Comparison of ENCODE assay signal across 19 mouse cellular contexts in genomic region chr11:19929087-19929865, GRCm38 (mm10). TPM values are rescaled to one million over a fixed set of nuclear protein-coding genes. Genes with fewer than 3 reads are reported as not detected.
A peak's percentile ranks its signal among the peaks of the same experiment; 100 is the strongest.
DNase-seq lines count a peak whose midpoint lies in the region; ATAC-seq and TF ChIP-seq lines count a peak whose summit lies in the region.
"Had no signal": no experiment of that assay in that cellular context is flagged by ENCODE, and none has a peak within 500 bp of the region (broad histone marks: within the 10 kb centered on the region; RNA-seq: fewer than 3 reads in every experiment).

No protein-coding gene starts in this region.

- no peaks in the 10 kb centered on the region for H3K9me3 ChIP-seq in forebrain, embryonic 13.5 days (replicated peaks)
- no peaks in the 10 kb centered on the region for H3K9me3 ChIP-seq in forebrain, embryonic 16.5 days (ENCODE audit: control insufficient read depth, low read length)
- H3K9me3 ChIP-seq: embryonic facial prominence, embryonic 12.5 days; limb, embryonic 15.5 days; neural tube, embryonic 15.5 days had no signal

- H3K79me2 ChIP-seq in macrophage (ENCODE audit: inconsistent target), result peaks cover 80% of the 10 kb centered on the region

- H3K9ac ChIP-seq in forebrain, embryonic 13.5 days, result peak overlapping the region; percentile 4; the same call in 1 of the 2 replicates
- H3K9ac ChIP-seq in forebrain, embryonic 16.5 days (replicated peaks; ENCODE audit: low read depth, low read length), result no peak overlapping the region
- H3K9ac ChIP-seq: embryonic facial prominence, embryonic 12.5 days; forebrain, postnatal 0 days; limb, embryonic 15.5 days; neural tube, embryonic 15.5 days had no signal

- TF ChIP-seq CTCF in bone marrow macrophage, adult 2 months (IDR thresholded peaks at IDR 0.05; ENCODE audit: low read depth, low read length), result no peak

- H3K4me3 ChIP-seq in forebrain, embryonic 13.5 days, result no peak overlapping the region
- H3K4me3 ChIP-seq in forebrain, embryonic 16.5 days (replicated peaks; ENCODE audit: low read length), result no peak overlapping the region
- peak overlapping the region; percentile 54 for H3K4me3 ChIP-seq in bone marrow macrophage, adult 2 months (ENCODE audit: insufficient read depth, low read length)
- H3K4me3 ChIP-seq in macrophage (ENCODE audit: inconsistent target), result no peak overlapping the region
- H3K4me3 ChIP-seq: embryonic facial prominence, embryonic 12.5 days; limb, embryonic 15.5 days; neural tube, embryonic 15.5 days had no signal

- WGBS in forebrain, embryonic 13.5 days, result 79% methylated on average over 11 of the region's 11 CpGs
- WGBS in forebrain, embryonic 16.5 days, result 71% methylated on average over 11 of the region's 11 CpGs
- 35% methylated on average over 11 of the region's 11 CpGs for WGBS in macrophage (ENCODE audit: missing documents)

- H3K4me1 ChIP-seq in forebrain, embryonic 13.5 days, result peaks cover 26% of the 10 kb centered on the region
- peaks cover 18% of the 10 kb centered on the region for H3K4me1 ChIP-seq in forebrain, embryonic 16.5 days (replicated peaks; ENCODE audit: control insufficient read depth, insufficient read depth, low read length)
- peaks cover 37% of the 10 kb centered on the region for H3K4me1 ChIP-seq in bone marrow macrophage, adult 2 months (ENCODE audit: control insufficient read depth, insufficient read depth, low read length)

- H3K27ac ChIP-seq in forebrain, embryonic 13.5 days, result no peak overlapping the region
- H3K27ac ChIP-seq in forebrain, embryonic 16.5 days (ENCODE audit: low read length), result no peak overlapping the region
- peak overlapping the region; percentile 45 for H3K27ac ChIP-seq in bone marrow macrophage, adult 2 months (ENCODE audit: insufficient read depth, low read depth, low read length)
- H3K27ac ChIP-seq in macrophage, result peak overlapping the region; percentile 32
- H3K27ac ChIP-seq: embryonic facial prominence, embryonic 12.5 days; limb, embryonic 15.5 days; neural tube, embryonic 15.5 days had no signal

- H3K4me2 ChIP-seq in forebrain, embryonic 13.5 days, result no peak overlapping the region
- H3K4me2 ChIP-seq in forebrain, embryonic 16.5 days (ENCODE audit: low read length), result no peak overlapping the region
- H3K4me2 ChIP-seq: embryonic facial prominence, embryonic 12.5 days; limb, embryonic 15.5 days; neural tube, embryonic 15.5 days had no signal

- ATAC-seq in forebrain, embryonic 13.5 days, result no peak
- ATAC-seq in forebrain, embryonic 16.5 days, result no peak
- ATAC-seq: forebrain, postnatal 0 days; inflammation-experienced regulatory T-cells, adult 6 months; Patski had no signal

- no peaks in the 10 kb centered on the region for H3K36me3 ChIP-seq in forebrain, embryonic 13.5 days (ENCODE audit: poor library complexity, severe bottlenecking)
- H3K36me3 ChIP-seq in forebrain, embryonic 16.5 days (ENCODE audit: control insufficient read depth, insufficient read depth), result no peaks in the 10 kb centered on the region
- H3K36me3 ChIP-seq in macrophage (ENCODE audit: inconsistent target), result no peaks in the 10 kb centered on the region
- H3K36me3 ChIP-seq: embryonic facial prominence, embryonic 12.5 days; limb, embryonic 15.5 days; neural tube, embryonic 15.5 days had no signal

- TF ChIP-seq POLR2A in bone marrow macrophage, adult 2 months (IDR thresholded peaks at IDR 0.05; ENCODE audit: borderline replicate concordance, low read depth, low read length), result no peak

- DNase-seq in 416B (ENCODE audit: low read depth), result peak; percentile 76
- DNase-seq in frontal cortex, postnatal 10 days (ENCODE audit: low spot score in 2 of 2), result no peak
- no peak for DNase-seq in kidney, postnatal 25 days
- DNase-seq in frontal cortex, postnatal 25 days (ENCODE audit: low spot score in 2 of 2), result no peak
- DNase-seq: forebrain, postnatal 0 days; heart, postnatal 14 days; kidney, postnatal 14 days; lung, postnatal 36 days; right cerebral cortex, adult 18-20 months; thymus, postnatal 14 days had no signal

- no peaks in the 10 kb centered on the region for H3K27me3 ChIP-seq in forebrain, embryonic 13.5 days
- no peaks in the 10 kb centered on the region for H3K27me3 ChIP-seq in forebrain, embryonic 16.5 days (replicated peaks; ENCODE audit: control insufficient read depth, insufficient read depth, low read length)
- H3K27me3 ChIP-seq: embryonic facial prominence, embryonic 12.5 days; limb, embryonic 15.5 days; neural tube, embryonic 15.5 days; Patski had no signal

RNA-seq across cellular contexts. Expression of gene Spred2, which starts 5.1 kb away (rescaled TPM):
- polyA plus RNA-seq in forebrain, embryonic 13.5 days (2015; fragmentation: Nextera tagmentation; extraction: Ambion mirVana), result 6.9 and 7.6 TPM in 2 replicates
- 8.4 TPM in 2 replicates for polyA plus RNA-seq in forebrain, embryonic 16.5 days (2015; fragmentation: Nextera tagmentation; extraction: Ambion mirVana)
- polyA plus RNA-seq in bone marrow macrophage, adult 2 months (2012; ENCODE audit: insufficient read depth, insufficient read length, missing spikeins), result 5.6 and 5.9 TPM in 2 replicates
- 10 to 100 TPM in 12 of 26 experiments, 1 to 10 TPM in 14; 2.3 to 29.3 (median 8.7) TPM for total RNA-seq in macrophage (2018; cell fraction: chromatin; rRNA removed)
- 10 to 100 TPM in 12 of 26 experiments, 1 to 10 TPM in 14; 5.0 to 30.1 (median 9.4) TPM for total RNA-seq in macrophage (2018; cell fraction: cytosol; rRNA removed)
- 10 to 100 TPM in 17 of 26 experiments, 1 to 10 TPM in 9; 4.3 to 33.2 (median 13.2) TPM for total RNA-seq in macrophage (2018; cell fraction: nucleus; rRNA removed)
- polyA plus RNA-seq in macrophage (2018), result 2.8 to 25.1 TPM (median 4.4 TPM) in 3 replicates

Comparison
In these comparisons a context has a peak if more than half of its experiments do, and no peak if none do; other contexts are left out.
1. H3K27ac ChIP-seq: peak in bone marrow macrophage, adult 2 months (single experiment) and macrophage (single experiment); none in forebrain, embryonic 13.5 days (single experiment) and forebrain, embryonic 16.5 days (single experiment).